Mouse (Mus musculus): Measurements from ENCODE around the gene Aif1. TPM values are rescaled to one million over a fixed set of nuclear protein-coding genes. Genes with fewer than 3 reads are reported as not detected.

Aif1 gene
- 78.7 and 81.4 TPM in 2 replicates for total RNA-seq (2015)
- total RNA-seq (2017): 103 and 120 TPM in 2 replicates

DNA sequence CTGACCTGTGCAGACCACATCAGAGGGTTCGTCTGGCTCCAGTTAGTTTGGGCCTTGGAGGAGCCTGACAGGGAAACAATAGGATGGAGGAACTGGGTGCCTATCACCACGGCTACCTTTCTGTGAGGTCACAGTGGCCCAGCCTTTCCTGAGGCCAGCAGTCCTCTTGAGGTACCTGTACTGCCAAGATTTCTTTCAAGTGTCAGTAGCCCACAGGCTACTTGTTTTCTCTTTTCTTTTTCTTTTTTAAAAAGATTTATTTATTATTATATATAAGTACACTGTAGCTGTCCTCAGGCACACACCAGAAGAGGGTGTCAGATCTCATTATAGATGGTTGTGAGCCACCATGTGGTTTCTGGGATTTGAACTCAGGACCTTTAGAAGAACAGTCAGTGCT is at the start of gene Aif1:
TSS of gene Aif1 (minus strand) at position 101 of the 400 bp plus-strand sequence.
- ATAC-seq (ENCODE audit: poor library complexity, severe bottlenecking): no peak

- no peak for ATAC-seq (ENCODE audit: poor library complexity, severe bottlenecking)
Measured at GRCm38 (mm10) chr17:35225456-35225855, 49.6 kb upstream of the Aif1 start.

- ATAC-seq (ENCODE audit: poor library complexity, severe bottlenecking): no peak
Measured at GRCm38 (mm10) chr17:35224641-35225040, 48.8 kb upstream of the Aif1 start.

DNA sequence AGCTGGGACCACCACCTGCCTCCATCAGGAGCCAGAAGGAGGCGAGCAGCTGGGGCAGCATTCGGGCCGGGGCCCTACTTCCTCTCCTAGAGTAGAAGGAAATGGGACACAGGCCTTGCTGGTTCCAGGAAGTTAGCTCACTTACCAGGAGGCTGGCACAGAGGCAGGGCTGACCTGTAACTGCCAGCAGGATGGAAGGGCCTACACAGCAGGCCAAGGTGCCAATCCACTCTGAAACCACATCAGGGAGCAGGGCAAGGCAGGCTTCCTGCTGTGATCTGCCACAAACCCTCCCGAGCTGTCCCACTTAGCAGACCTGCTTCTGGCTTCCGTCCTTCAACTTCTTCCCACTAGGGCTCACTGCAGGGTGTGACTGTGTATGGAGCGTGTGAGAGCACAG is 46.4 kb upstream of the Aif1 start:
- ATAC-seq (ENCODE audit: poor library complexity, severe bottlenecking): peak; percentile 59

- peak; percentile 11; the same call in 1 of the 2 replicates for ATAC-seq (ENCODE audit: poor library complexity, severe bottlenecking)
Measured at GRCm38 (mm10) chr17:35220156-35220952, 44.5 kb upstream of the Aif1 start, which contains the start of gene Gm16181. Gene Gm16181, plus strand, starts transcription at chr17:35220834.

GRCm38 (mm10) chr17:35219601-35220041 is 43.8 kb upstream of the Aif1 start:
- peak; percentile 68 for ATAC-seq (ENCODE audit: poor library complexity, severe bottlenecking)

DNA sequence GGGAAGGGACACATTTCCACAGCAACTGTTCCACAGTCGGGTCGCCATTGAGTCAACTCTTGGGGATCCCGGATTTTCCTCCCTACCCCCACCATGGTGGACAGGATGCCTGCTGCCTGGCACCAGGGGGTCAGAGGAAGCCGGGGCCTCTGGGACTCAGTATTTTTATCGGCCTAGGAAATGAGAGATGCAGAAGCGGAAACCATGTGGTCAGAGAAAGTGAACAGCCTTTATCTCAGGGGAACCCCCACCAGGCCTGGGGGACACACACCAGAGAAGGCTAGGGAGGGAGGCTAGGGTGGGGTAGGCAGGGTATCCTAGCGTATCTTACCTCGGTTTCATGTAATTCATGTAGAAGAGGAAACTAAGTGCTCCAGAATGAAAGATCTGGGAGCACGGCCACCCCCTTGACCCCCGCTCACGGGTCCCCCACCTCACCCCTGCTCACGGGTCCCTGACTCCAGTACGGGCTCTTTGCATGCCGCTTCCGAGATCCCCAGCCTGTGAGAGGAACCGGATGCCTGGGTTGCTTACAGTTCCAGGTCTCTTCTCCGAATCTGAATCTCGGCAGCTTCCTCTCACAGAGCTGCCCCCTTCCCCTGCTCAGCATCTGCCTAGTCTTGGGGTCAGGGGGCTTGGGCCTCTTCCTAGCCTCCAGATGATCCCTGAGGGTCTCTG is 42.8 kb upstream of the Aif1 start:
- peak; percentile 36 for ATAC-seq (ENCODE audit: poor library complexity, severe bottlenecking)

DNA sequence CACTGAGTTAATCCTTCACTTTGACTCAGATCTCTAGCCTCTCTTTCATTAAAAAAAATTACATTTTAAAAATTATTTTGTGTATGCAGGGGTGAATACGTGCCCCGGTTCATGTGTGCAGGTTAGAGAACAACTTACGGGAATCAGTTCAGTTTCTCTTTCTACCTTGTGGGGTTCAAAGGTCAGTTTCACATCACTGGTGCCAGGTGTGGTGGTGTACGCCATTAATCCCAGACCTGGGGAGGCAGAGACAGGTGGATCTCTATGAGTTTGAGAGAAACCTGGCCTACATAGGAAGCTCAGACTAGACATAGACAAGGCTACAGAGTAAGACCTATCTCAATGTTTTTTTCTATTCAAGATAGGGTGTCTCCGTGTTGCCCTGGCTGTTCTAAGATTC is 37.2 kb upstream of the Aif1 start:
- ATAC-seq (ENCODE audit: poor library complexity, severe bottlenecking): no peak

DNA sequence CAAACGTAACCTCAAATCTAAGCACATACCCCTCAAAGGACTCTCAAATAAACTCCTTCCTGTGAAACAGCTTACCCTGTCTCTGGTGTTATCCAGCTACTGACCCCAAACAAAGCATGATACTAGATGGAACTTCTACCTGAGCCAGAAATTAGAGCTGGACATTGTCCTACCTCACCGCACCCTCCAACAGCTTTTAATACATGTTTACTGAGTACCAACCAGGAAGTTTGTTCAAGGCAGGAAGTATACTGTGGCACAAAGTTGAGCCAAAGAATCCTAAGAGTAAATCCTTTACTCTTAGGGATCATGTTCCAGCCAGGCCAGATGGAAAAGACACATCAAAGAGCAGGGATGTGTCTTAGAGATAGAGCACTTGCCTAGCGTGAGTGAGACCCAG is 34.7 kb upstream of the Aif1 start:
- no peak for ATAC-seq (ENCODE audit: poor library complexity, severe bottlenecking)

DNA sequence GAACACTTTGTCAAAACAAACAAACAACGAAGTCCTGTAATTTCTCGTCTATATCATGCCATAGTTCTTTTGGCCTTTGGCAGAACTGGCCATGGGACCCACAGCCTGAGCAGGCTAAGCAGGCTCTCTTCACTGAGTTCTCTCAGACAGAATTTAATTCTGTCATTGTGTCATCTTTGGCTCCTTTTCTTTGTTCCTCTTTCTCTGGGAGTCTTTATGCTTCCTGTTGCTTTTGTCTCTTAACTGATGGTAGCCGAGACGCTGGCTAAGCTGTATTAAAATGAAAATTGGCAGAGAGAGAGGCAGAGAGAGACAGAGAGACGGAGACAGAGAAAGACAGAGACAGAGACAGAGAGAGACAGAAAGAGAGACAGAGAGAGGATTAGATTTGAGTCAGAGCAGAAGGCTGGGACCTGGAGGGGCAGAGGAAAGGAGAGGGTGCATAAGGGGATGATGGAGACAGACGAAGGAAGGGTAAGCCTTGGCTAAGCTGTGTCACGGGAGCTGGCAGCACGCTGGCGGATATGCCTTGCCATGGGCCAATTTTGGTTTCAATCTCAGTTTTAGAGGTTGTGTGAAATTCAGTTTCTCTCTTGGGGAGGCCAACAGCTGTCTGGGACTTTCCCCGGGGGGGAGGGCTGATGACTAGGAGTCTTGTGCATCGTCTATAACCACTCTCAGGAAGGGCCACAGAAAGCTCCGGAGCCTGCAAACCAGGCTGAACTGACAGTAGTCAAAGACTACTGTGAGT is 34.1 kb upstream of the Aif1 start:
- peak; percentile 79 for ATAC-seq (ENCODE audit: poor library complexity, severe bottlenecking)

GRCm38 (mm10) chr17:35205380-35205769 is 29.5 kb upstream of the Aif1 start:
- no peak for ATAC-seq (ENCODE audit: poor library complexity, severe bottlenecking)

DNA sequence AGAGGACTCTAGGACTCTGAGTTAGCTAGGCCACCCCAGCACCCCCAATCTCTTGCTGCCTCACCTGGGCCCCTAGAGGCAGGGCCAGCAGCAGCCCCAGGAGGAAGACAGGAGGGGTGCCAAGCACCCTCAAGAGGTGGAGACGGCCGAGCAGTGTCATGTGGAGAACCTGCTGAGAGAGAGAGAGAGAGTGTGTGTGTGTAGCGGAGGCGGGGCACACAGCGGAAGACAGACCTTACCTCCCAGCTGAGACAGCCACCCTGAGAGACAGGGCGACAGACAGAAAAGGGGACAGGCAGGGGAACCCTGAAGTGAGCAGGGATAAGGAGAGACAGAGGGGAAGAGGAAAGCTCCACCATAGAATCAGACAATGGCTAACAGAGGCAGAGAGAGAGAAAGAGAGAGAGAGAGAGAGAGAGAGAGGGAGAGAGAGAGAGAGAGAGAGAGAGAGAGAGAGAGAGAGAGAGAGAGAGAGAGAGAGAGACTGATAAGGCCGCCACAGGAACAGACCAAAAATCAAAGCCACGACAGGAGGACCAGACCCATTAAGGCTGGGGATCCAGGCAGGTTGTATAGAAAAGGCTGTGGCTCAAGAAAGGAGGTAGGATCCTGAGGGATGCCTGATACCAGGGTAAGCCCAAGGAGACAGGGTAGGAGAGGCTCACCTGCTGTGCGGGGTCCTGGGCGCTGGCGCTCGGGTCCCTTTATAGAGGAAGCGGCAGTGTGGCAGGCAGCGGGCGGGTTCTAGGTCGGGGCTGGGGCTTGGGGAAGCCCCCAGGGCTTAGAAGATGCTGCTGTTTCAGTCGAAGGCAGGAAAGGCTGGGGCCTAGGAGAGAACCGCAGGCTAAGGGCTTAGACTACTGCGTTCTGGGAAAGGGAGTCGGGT is 28.9 kb upstream of the Aif1 start, which contains the start of gene Lta:
TSS of gene Lta (minus strand) at position 858 of the 886 bp plus-strand sequence.
- no peak for ATAC-seq (ENCODE audit: poor library complexity, severe bottlenecking)

- ATAC-seq (ENCODE audit: poor library complexity, severe bottlenecking): no peak
Measured at GRCm38 (mm10) chr17:35202442-35202841, 26.6 kb upstream of the Aif1 start.

GRCm38 (mm10) chr17:35201787-35202186 is 25.9 kb upstream of the Aif1 start, which contains the start of gene Tnf:
Gene Tnf, minus strand, starts transcription at chr17:35202007.
- peak; percentile 68 for ATAC-seq (ENCODE audit: poor library complexity, severe bottlenecking)

DNA sequence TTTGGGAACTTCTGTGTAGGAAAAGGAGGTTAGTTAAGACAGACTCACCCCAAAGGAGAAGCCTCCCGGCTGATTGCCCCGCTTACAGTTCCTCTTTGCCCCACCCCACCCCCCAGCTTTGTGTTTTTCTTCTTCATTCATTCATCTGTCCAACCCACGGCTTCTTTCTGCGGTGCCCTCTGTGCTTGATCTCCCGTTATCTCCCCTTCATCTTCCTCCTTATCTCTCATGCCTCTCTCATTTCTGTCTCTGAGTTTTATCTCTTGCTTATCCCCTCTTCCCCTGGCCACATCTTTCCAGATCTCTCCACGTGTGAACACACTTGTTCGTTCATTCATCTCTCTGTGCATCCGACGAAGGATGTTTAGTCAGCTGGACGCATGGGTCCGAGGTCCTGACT is 25.3 kb upstream of the Aif1 start:
- ATAC-seq (ENCODE audit: poor library complexity, severe bottlenecking): peak; percentile 16; the same call in 1 of the 2 replicates

- ATAC-seq (ENCODE audit: poor library complexity, severe bottlenecking): peak; percentile 75
Measured at GRCm38 (mm10) chr17:35200398-35200797, 24.5 kb upstream of the Aif1 start.

GRCm38 (mm10) chr17:35198946-35199345 is 23.1 kb upstream of the Aif1 start:
- ATAC-seq (ENCODE audit: poor library complexity, severe bottlenecking): no peak

- ATAC-seq (ENCODE audit: poor library complexity, severe bottlenecking): no peak
Measured at GRCm38 (mm10) chr17:35198029-35198428, 22.2 kb upstream of the Aif1 start.

DNA sequence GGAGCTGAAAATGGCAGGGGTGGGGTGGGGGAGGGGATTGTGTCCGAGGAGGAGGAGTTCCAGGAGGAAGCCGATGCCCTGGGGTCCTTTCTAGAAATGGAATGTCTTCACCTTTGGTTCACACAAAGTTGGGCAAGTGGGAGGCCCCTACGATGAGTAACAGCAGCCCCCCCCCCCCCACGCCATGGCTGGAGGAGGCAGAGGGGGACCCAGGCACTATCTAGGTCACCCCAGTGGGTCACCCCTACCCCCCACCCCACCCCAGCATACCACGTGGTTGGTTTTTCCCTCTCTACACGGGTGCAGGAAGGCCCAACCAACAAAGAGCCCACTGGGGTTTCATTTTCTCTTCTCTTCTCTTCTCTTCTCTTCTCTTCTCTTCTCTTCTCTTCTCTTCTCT is 21.3 kb upstream of the Aif1 start:
- no peak for ATAC-seq (ENCODE audit: poor library complexity, severe bottlenecking)

GRCm38 (mm10) chr17:35196321-35196641 is 20.4 kb upstream of the Aif1 start:
- ATAC-seq (ENCODE audit: poor library complexity, severe bottlenecking): no peak

All from megakaryocyte, adult 5-6 weeks (primary cell).